Mouse (Mus musculus) intestine, postnatal 0 days (tissue): ENCODE data around the gene Ints5. TPM values are rescaled to one million over a fixed set of nuclear protein-coding genes. Genes with fewer than 3 reads are reported as not detected.

Experiments used
- ATAC-seq: fragments of 200-750 bp; cut with Nextera tagmentation; 2 replicates; pipeline ENCODE4 v1.8.0; 2017; ENCODE audit warnings: mild to moderate bottlenecking, moderate TSS enrichment, moderate library complexity
- H3K27ac ChIP-seq: fragments of 300-500 bp; sonication (generic); 2 replicates; pipeline ENCODE4 v1.5.1; 2014; ENCODE audit warnings: mild to moderate bottlenecking, low read depth, low read length, moderate library complexity
- H3K27me3 ChIP-seq: fragments of 300-500 bp; sonication (generic); replicated peaks from 2 replicates; pipeline ENCODE4 v1.6.1; 2014; ENCODE audit warnings: low read length, mixed read lengths; ENCODE audit not compliant: control insufficient read depth, insufficient read depth
- H3K36me3 ChIP-seq: fragments of 300-500 bp; sonication (generic); 2 replicates; pipeline ENCODE4 v1.6.1; 2014; ENCODE audit warnings: mild to moderate bottlenecking, moderate library complexity; ENCODE audit not compliant: control insufficient read depth, insufficient read depth
- H3K4me1 ChIP-seq: fragments of 300-500 bp; sonication (generic); replicated peaks from 2 replicates; pipeline ENCODE4 v1.6.1; 2014; ENCODE audit warnings: antibody characterized with exemption, low read length, mixed read lengths; ENCODE audit not compliant: control insufficient read depth, insufficient read depth
- H3K4me2 ChIP-seq: fragments of 300-500 bp; sonication (generic); replicated peaks from 2 replicates; pipeline ENCODE4 v1.6.1; 2014; ENCODE audit warnings: low read depth, mild to moderate bottlenecking, moderate library complexity
- H3K4me3 ChIP-seq: fragments of 300-500 bp; sonication (generic); 2 replicates; pipeline ENCODE4 v1.5.1; 2014; ENCODE audit warnings: low read depth, low read length
- H3K9ac ChIP-seq: fragments of 300-500 bp; sonication (generic); 2 replicates; pipeline ENCODE4 v1.6.1; 2014; ENCODE audit warnings: mild to moderate bottlenecking, low read depth, low read length
- H3K9me3 ChIP-seq: fragments of 300-500 bp; sonication (generic); 2 replicates; pipeline ENCODE4 v1.6.1; 2016; ENCODE audit warnings: mixed run types; ENCODE audit not compliant: control insufficient read depth
- CTCF ChIP-seq: sonication (generic); IDR thresholded peaks from 2 replicates; pipeline ENCODE4 v1.5.1; 2016; ENCODE audit warnings: low read depth, mild to moderate bottlenecking, control low read depth, antibody characterized with exemption, moderate library complexity
- WGBS: fragments of 180-500 bp; shearing (Covaris S2); extraction: QIAGEN DNeasy Blood & Tissue Kit; methylation state at CpG from one replicate; pipeline ENCODE4 v1.1.7; 2014; 5-methylcytosine and 5-hydroxymethylcytosine counted together
- polyA plus RNA-seq: library from polyadenylated mRNA; unstranded; fragments of >200 nt; fragmentation: Nextera tagmentation; extraction: Ambion mirVana; gene quantifications from 2 replicates; pipeline ENCODE4 v1.2.1, GENCODE M21; 2015

The Ints5 gene
- polyA plus RNA-seq, 1 experiment from 2014 or later: 14.5 TPM

DNA sequence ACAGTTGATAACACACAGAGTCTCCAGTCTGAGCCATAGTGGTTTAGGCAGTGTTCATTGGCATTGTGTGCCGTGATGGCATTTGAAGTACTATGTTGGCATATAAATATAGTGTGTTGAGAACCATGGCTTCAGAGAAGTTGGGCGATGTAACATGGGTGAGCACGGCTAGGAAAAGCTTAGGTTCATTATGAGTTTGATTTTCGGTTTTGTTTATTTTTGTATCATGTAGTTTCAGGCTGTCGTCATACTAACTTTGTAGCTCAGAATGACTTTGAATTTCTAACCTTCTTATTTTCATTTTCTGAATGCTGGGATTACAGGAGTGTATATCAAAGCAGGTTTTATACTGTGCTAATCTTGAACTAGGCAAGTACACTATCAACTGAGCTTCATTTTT is 10.6 kb downstream of the Ints5 start:
- Histone ChIP-seq H3K4me3 (no peak overlapping the region), H3K36me3 (peaks cover 55% of the 10 kb centered on the region), H3K27me3 (no peaks in the 10 kb centered on the region), H3K27ac (no peak overlapping the region), H3K4me2 (no peak overlapping the region), H3K9ac (no peak overlapping the region), H3K4me1 (no peaks in the 10 kb centered on the region), H3K9me3 (no peaks in the 10 kb centered on the region)
- no peak for ATAC-seq
- WGBS: 95% methylated on average over 5 of the region's 5 CpGs
- TF ChIP-seq CTCF: no peak

DNA sequence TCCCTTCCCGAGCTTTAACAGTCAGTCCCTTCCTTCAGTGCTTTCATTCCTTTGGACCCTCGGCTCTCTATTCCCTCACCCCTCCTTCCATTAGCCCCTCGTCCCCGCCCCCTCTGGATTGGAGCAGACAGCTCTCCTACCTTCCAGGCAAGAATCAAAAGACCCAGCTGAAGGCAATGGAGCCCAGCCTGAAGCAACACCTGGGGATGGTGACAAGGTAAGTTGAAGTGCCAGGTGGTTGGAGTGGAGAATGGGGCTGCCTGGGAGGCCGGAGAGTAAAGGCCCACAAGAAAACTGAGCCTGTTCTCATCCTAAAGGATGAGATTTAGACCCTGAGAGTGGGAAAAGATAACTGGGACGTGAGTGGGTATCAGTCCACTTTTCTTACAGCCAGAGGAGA is 15.7 kb downstream of the Ints5 start:
- peaks cover 94% of the 10 kb centered on the region for H3K36me3 ChIP-seq
- H3K9me3 ChIP-seq: no peaks in the 10 kb centered on the region
- TF ChIP-seq CTCF: no peak
- no peaks in the 10 kb centered on the region for H3K27me3 ChIP-seq
- no peak overlapping the region for H3K4me3 ChIP-seq
- no peak overlapping the region for H3K4me2 ChIP-seq
- H3K4me1 ChIP-seq: no peaks in the 10 kb centered on the region
- WGBS: 92% methylated on average over 6 of the region's 6 CpGs
- no peak overlapping the region for H3K27ac ChIP-seq
- no peak overlapping the region for H3K9ac ChIP-seq
- ATAC-seq: no peak

DNA sequence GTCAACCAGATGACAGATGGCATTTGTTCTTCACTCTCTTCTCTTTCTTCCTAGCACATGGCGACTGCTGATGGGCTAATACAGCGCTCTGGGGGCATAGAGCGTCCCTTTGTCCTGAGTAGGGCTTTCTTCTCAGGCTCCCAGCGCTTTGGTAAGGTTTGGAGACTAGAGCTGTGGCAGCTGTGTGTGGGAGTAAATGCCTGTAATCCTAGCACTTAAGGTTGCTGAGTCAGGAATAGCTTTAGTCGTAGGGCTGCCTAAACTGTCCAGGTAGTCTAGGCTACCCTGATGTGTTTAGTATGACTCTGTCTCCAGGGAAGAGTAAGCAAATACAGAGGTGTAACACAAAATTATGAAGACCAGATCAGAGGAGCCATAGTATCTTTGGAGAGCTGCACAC is 19.0 kb downstream of the Ints5 start:
- H3K27me3 ChIP-seq: no peaks in the 10 kb centered on the region
- ATAC-seq: no peak
- no peak overlapping the region for H3K4me3 ChIP-seq
- TF ChIP-seq CTCF: no peak
- no peaks in the 10 kb centered on the region for H3K9me3 ChIP-seq
- H3K4me2 ChIP-seq: no peak overlapping the region
- no peak overlapping the region for H3K27ac ChIP-seq
- 93% methylated on average over 5 of the region's 5 CpGs for WGBS
- peaks cover 100% of the 10 kb centered on the region for H3K36me3 ChIP-seq
- no peak overlapping the region for H3K9ac ChIP-seq
- no peaks in the 10 kb centered on the region for H3K4me1 ChIP-seq

DNA sequence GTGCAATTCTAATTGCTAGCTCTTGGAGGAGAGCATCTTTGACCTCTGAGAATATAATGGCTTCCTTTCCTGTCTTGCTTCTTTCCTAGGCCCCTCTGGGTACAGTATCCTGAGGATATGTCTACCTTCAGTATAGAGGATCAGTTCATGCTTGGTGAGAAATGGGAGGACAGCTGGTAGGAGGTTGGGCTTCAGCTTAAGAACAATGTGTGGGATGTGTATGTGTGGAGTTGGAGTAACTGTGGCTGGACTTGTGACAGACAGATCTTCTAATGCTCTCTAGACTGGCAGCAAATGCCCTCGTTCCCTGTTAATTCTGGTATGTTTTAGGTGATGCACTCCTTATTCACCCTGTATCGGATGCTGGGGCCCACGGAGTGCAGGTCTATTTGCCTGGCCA is 21.4 kb downstream of the Ints5 start:
- Histone ChIP-seq H3K9ac (no peak overlapping the region), H3K4me2 (no peak overlapping the region), H3K27me3 (no peaks in the 10 kb centered on the region), H3K4me3 (no peak overlapping the region), H3K27ac (no peak overlapping the region), H3K36me3 (peaks cover 76% of the 10 kb centered on the region), H3K9me3 (no peaks in the 10 kb centered on the region), H3K4me1 (no peaks in the 10 kb centered on the region)
- 96% methylated on average over 3 of the region's 3 CpGs for WGBS
- TF ChIP-seq CTCF: no peak
- no peak for ATAC-seq

DNA sequence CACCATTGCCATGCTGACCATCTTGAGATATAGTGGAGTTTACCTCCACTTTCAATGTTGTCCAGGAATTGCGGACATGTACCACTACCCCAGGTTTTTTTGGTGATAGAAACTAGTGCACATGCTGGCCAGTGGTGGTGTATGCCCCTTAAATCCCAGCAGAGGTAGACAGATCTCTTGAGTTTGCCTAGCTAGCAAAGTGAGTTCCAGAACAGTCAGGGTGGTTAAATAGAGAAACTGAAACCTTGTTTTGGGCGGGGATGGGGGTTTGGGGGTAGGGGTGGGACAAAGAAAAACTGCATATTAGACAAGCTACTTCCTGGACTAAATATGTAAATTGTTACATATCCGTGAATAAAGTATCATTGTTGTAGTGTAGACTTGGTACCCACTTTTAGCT is 26.2 kb downstream of the Ints5 start:
- Histone ChIP-seq H3K4me1 (0 out of 2 replicates have a peak, but pooled peaks cover 5% of the 10 kb centered on the region), H3K9me3 (no peaks in the 10 kb centered on the region), H3K27me3 (no peaks in the 10 kb centered on the region), H3K9ac (no peak overlapping the region), H3K4me2 (no peak overlapping the region), H3K36me3 (peaks cover 38% of the 10 kb centered on the region), H3K4me3 (no peak overlapping the region), H3K27ac (no peak overlapping the region)
- WGBS: 84% methylated on average over 3 of the region's 3 CpGs
- no peak for ATAC-seq
- no peak for TF ChIP-seq CTCF

DNA sequence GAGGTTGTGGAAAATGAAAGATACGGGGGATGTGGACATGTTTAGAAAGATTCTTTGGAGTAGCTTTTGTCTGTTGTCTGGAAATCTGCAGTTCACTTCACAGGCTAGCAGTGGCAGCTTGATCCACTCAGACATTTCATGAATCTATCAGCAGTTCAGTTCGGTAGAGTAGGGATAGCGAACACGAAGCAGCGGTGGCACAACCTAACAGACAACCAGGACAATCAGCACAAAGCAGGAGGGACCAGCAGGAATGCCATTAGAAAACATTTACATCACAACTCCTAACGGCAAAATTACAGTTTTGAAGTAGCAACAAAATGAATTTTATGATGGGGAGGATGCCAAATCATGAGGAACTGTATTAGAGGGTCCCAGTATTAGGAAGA is 26.9 kb downstream of the Ints5 start:
- H3K9me3 ChIP-seq: no peaks in the 10 kb centered on the region
- peak overlapping the region; percentile 80 for H3K4me3 ChIP-seq
- no peaks in the 10 kb centered on the region for H3K27me3 ChIP-seq
- no peak for ATAC-seq
- WGBS: 66% methylated on average over 6 of the region's 6 CpGs
- H3K27ac ChIP-seq: peak overlapping the region; percentile 92
- TF ChIP-seq CTCF: no peak
- peak overlapping the region; percentile 68 for H3K9ac ChIP-seq
- 0 out of 2 replicates have a peak, but pooled peaks cover 5% of the 10 kb centered on the region for H3K4me1 ChIP-seq
- peaks cover 31% of the 10 kb centered on the region for H3K36me3 ChIP-seq
- peak overlapping the region; percentile 83 for H3K4me2 ChIP-seq
